Mouse (Mus musculus): ENCODE measurements around the gene Tjp3. TPM values are rescaled to one million over a fixed set of nuclear protein-coding genes. Genes with fewer than 3 reads are reported as not detected.

The Tjp3 gene
- polyA plus RNA-seq, 1 experiment = 9.8 TPM

DNA sequence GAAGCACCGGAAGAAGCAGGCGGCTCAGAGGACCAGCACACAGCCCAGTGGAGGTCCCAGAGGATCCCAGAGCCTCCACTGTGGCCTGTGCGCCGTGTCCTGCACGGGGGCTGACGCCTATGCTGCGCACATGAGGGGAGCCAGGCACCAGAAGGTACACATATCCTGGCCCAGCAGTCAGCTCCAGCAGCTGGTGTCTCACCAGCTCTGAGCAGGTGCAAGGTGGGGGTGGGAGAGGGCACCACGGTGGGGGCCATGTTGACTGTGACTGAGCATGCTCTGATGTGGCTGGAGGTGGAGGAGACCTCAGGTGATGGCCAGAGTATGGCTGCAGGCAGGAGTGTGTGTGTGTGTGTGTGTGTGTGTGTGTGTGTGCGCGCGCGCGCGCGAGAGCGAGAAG, 49.4 kb downstream of the Tjp3 start:
- Histone ChIP-seq H3K27ac (ENCODE audit: insufficient read depth, low read depth, low read length) (no peak overlapping the region), H3K4me3 (ENCODE audit: insufficient read depth, low read length) (no peak overlapping the region), H3K4me1 (ENCODE audit: control insufficient read depth, insufficient read depth, low read length) (peaks cover 4% of the 10 kb centered on the region)
- TF ChIP-seq POLR2A (IDR thresholded peaks at IDR 0.05; ENCODE audit: borderline replicate concordance, low read depth, low read length) = no peak
- TF ChIP-seq CTCF (IDR thresholded peaks at IDR 0.05; ENCODE audit: low read depth, low read length) = no peak

- Histone ChIP-seq H3K4me3 (ENCODE audit: insufficient read depth, low read length) (no peak overlapping the region), H3K27ac (ENCODE audit: insufficient read depth, low read depth, low read length) (no peak overlapping the region), H3K4me1 (ENCODE audit: control insufficient read depth, insufficient read depth, low read length) (peaks cover 4% of the 10 kb centered on the region)
- TF ChIP-seq POLR2A (IDR thresholded peaks at IDR 0.05; ENCODE audit: borderline replicate concordance, low read depth, low read length) (no peak), CTCF (IDR thresholded peaks at IDR 0.05; ENCODE audit: low read depth, low read length) (peak; percentile 98)
Observed at GRCm38 (mm10) chr10:81240876-81241275, 50.5 kb downstream of the Tjp3 start.

DNA sequence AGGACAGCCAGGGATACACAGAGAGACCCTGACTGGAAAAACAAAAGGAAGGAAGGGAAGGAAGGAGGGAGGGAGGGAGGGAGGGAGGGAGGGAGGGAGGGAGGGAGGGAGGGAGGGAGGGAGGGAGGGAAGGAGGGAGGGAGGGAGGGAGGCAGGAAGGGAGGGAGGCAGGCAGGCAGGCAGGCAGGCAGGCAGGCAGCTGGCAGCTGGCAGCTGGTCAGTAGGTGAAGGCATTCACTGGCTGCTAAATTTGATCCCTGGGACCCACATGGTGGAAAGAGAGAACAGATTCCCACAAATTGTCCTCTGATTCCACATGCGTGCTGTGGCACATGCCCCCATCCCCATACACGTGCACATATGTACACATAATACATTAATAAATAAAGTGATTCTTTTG, 52.8 kb downstream of the Tjp3 start:
- no peak overlapping the region for H3K4me3 ChIP-seq (ENCODE audit: insufficient read depth, low read length)
- TF ChIP-seq POLR2A (IDR thresholded peaks at IDR 0.05; ENCODE audit: borderline replicate concordance, low read depth, low read length) (no peak), CTCF (IDR thresholded peaks at IDR 0.05; ENCODE audit: low read depth, low read length) (no peak)
- no peak overlapping the region for H3K27ac ChIP-seq (ENCODE audit: insufficient read depth, low read depth, low read length)
- H3K4me1 ChIP-seq (ENCODE audit: control insufficient read depth, insufficient read depth, low read length) = peaks cover 2% of the 10 kb centered on the region; the same call in 1 of the 2 replicates

GRCm38 (mm10) chr10:81236471-81237268, 54.7 kb downstream of the Tjp3 start:
- H3K27ac ChIP-seq (ENCODE audit: insufficient read depth, low read depth, low read length) = no peak overlapping the region

DNA sequence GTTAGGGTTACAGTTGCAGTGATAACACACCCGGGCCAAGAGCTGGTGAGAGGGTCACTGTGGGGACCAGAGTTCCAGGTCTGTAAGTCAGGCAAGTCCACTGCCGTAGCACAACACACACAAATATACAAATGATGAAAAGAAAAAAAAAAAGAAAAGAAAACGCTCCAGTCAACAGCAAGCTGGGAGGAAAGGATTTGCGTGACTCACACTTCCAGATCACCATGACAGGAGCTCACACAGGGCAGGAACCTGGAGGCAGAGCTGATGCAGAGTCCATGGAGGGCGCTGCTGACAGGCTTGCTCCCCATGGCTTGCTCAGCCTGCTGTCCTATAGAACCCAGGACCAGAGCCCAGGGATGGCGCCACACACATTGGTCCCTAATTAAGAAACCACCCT, 57.2 kb downstream of the Tjp3 start:
- peaks cover 5% of the 10 kb centered on the region for H3K4me1 ChIP-seq (ENCODE audit: control insufficient read depth, insufficient read depth, low read length)
- TF ChIP-seq CTCF (IDR thresholded peaks at IDR 0.05; ENCODE audit: low read depth, low read length) (no peak), POLR2A (IDR thresholded peaks at IDR 0.05; ENCODE audit: borderline replicate concordance, low read depth, low read length) (no peak)
- no peak overlapping the region for H3K27ac ChIP-seq (ENCODE audit: insufficient read depth, low read depth, low read length)
- H3K4me3 ChIP-seq (ENCODE audit: insufficient read depth, low read length) = no peak overlapping the region

More at GRCm38 (mm10) chr10:81236471-81237268, 54.7 kb downstream of the Tjp3 start:
- no peak for TF ChIP-seq CTCF (IDR thresholded peaks at IDR 0.05; ENCODE audit: low read depth, low read length)
- no peak for TF ChIP-seq POLR2A (IDR thresholded peaks at IDR 0.05; ENCODE audit: borderline replicate concordance, low read depth, low read length)
- peaks cover 5% of the 10 kb centered on the region for H3K4me1 ChIP-seq (ENCODE audit: control insufficient read depth, insufficient read depth, low read length)
- H3K4me3 ChIP-seq (ENCODE audit: insufficient read depth, low read length) = no peak overlapping the region

DNA sequence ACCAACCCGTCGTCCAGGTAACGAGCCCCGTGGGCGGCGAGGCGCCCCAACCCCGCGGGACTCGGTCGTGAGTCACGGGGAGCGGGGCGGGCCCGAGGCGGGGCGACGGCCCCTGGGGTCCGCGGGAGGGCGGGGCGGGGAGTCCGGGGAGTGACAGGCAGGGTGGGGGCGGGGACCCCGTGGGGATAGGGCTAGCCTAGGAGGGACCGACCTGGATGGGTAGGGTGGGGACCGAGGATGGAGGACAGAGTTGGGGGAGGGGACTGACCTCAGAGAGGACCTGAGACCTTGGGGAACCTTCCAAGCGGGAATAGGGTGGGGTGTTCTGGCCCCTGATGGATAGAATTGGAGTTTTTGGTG, 58.2 kb downstream of the Tjp3 start:
- 0 out of 2 replicates have a peak, but pooled peaks have one; percentile 12 for TF ChIP-seq POLR2A (IDR thresholded peaks at IDR 0.05; ENCODE audit: borderline replicate concordance, low read depth, low read length)
- no peak for TF ChIP-seq CTCF (IDR thresholded peaks at IDR 0.05; ENCODE audit: low read depth, low read length)
- H3K4me3 ChIP-seq (ENCODE audit: insufficient read depth, low read length) = peak overlapping the region; percentile 63
- peaks cover 5% of the 10 kb centered on the region for H3K4me1 ChIP-seq (ENCODE audit: control insufficient read depth, insufficient read depth, low read length)
- H3K27ac ChIP-seq (ENCODE audit: insufficient read depth, low read depth, low read length) = no peak overlapping the region

- Histone ChIP-seq H3K4me3 (ENCODE audit: insufficient read depth, low read length) (peak within 1 kb of the TSS; percentile 63), H3K27ac (ENCODE audit: insufficient read depth, low read depth, low read length) (no peak within 1 kb of the TSS), H3K4me1 (ENCODE audit: control insufficient read depth, insufficient read depth, low read length) (peaks cover 5% of the 10 kb centered on the region)
- TF ChIP-seq CTCF (IDR thresholded peaks at IDR 0.05; ENCODE audit: low read depth, low read length) (no peak), POLR2A (IDR thresholded peaks at IDR 0.05; ENCODE audit: borderline replicate concordance, low read depth, low read length) (no peak)
Observed at GRCm38 (mm10) chr10:81232580-81233225, 58.7 kb downstream of the Tjp3 start, which contains the start of gene Zfr2. Gene Zfr2 (plus strand): TSS chr10:81233155.

DNA sequence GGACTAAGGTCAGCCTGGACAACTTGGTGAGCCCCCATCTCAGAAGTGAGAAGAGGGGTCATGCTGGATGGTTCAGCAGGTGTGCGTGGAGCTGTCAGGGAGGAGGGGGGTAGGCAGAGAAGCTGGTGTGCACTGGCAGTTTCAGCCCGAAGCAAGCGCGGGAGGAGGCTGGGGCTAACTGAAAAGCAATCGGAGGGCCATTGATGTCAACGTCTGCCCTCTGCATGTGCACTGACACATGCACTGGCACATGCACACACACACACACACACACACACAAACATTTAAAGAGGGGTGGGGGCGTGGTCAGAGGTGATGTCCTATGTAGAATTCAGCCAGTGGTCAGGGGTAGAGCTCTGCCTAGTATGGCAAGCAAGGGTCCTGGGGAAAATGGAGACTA, 59.9 kb downstream of the Tjp3 start:
- no peak for TF ChIP-seq POLR2A (IDR thresholded peaks at IDR 0.05; ENCODE audit: borderline replicate concordance, low read depth, low read length)
- TF ChIP-seq CTCF (IDR thresholded peaks at IDR 0.05; ENCODE audit: low read depth, low read length) = no peak
- Histone ChIP-seq H3K4me1 (ENCODE audit: control insufficient read depth, insufficient read depth, low read length) (peaks cover 5% of the 10 kb centered on the region), H3K4me3 (ENCODE audit: insufficient read depth, low read length) (no peak overlapping the region), H3K27ac (ENCODE audit: insufficient read depth, low read depth, low read length) (no peak overlapping the region)

GRCm38 (mm10) chr10:81230438-81231332, 60.7 kb downstream of the Tjp3 start, which contains the start of gene Atcay:
Gene Atcay (minus strand): TSS chr10:81230833.
- Histone ChIP-seq H3K4me3 (ENCODE audit: insufficient read depth, low read length) (no peak within 1 kb of the TSS), H3K27ac (ENCODE audit: insufficient read depth, low read depth, low read length) (no peak within 1 kb of the TSS), H3K4me1 (ENCODE audit: control insufficient read depth, insufficient read depth, low read length) (peaks cover 5% of the 10 kb centered on the region)
- TF ChIP-seq POLR2A (IDR thresholded peaks at IDR 0.05; ENCODE audit: borderline replicate concordance, low read depth, low read length) (no peak), CTCF (IDR thresholded peaks at IDR 0.05; ENCODE audit: low read depth, low read length) (peak; percentile 33)

Data from bone marrow macrophage, adult 2 months (primary cell).